Mouse (Mus musculus) retina, embryonic 14.5 days (tissue): ENCODE data around the gene Tmem95.

Source experiments
- DNase-seq: peaks from one replicate; pipeline ENCODE4 v3.0.0-alpha.2; 2015; ENCODE audit warnings: low spot score

The Tmem95 gene

DNA sequence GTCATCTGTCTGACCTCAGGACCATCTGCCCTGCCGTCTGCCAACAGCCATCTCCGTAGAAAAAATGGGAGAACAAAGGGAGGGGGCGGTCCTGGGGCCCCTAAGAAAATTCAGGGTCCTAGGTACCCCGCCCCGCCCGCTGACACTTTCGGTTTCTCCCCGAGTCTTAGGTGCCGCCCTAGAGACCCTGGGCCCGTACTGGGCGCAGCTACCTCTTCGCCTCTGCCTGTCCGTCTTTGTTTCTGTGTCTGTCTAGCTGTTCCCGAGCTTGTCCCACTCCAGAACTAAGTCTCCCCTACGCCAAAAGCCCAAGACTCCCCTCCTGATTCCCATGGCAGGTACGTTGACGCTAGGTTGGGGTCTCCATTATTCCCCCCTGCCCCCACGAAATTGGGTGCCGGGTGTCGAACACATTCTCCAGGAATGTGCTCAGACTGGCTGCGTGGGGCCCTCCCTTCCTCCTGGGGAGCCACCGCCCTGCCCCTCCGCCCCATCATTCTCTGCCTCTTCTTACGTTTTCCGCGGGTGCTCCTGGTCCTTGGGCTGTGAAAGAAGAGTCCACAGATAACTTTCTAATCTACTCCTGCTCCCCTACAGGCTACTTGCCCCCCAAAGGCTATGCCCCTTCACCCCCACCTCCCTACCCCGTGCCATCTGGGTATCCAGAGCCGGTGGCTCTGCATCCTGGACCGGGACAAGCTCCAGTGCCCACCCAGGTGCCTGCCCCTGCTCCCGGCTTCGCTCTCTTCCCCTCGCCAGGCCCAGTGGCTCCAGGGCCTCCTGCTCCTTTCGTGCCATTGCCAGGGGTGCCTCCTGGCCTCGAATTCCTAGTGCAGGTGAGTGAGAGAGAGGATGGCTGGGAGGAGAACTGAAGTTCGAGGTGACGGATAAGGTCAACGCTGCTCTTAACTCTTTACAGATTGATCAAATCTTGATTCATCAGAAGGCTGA is 30.8 kb downstream of the Tmem95 start:
- DNase-seq = no peak

DNA sequence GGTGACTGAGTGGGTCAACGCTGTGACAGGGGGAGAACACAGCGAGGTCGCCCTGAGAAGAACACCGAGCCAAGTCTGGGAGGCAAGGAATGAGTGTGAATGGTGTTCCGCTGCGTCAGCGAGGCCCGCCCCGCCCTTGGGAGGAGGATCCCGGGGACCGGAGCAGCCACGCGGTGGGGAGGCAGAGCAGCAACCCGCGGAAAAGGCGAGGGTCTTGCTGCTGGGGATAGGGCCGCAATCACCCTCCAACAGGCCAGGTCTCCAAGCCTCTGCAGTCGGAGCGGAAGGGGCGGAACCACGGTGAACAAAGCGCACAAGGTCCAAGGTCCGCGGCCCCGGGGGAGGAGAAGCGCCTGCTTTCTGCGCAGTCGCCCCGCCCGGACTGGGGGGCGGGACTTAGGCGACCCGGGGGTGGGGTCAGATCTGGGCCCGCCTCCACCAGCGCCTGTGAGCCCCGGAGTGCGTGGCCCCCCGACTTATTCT is 31.6 kb downstream of the Tmem95 start, which contains the start of gene Plscr3:
Plscr3 (plus strand) TSS at position 179 of the 483 bp plus-strand sequence.
- DNase-seq = peak; percentile 95

GRCm38 (mm10) chr11:69838714-69839104 is 39.1 kb downstream of the Tmem95 start:
- DNase-seq = no peak

DNA sequence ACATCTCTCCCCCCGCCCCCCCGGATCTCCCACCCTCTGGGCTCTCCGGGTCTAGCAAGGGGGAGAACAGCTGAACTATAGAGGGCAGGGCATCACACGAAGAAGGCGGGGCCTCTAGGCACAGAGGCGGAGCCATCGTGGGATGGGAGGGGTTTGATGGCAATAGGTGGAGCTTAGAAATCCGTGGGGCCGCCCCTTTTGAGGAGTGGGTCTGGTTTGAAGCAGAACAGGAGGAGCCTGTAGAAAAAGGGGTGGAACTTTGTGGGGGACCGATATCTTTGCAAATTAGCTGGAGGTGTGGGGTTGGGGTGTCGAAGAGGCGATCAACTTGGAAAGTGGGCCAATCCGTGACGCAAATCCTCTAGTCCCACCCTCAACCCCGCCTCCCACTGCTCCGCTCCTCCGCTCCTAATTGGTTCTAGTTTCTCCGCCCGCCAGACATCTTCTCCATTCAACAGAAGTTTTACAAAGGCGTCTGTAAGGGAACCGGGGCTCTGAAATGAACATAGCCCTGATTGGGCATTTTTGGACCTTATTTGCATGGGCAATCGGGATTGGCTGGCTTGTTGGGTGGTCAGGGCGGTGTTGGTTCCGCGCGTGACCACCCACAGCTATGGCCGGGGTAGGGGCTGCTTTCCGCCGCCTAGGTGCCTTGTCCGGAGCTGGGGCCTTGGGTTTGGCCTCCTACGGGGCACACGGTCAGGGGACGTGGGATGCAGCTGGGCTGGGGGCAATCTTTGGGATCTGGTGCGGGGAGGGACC is 39.7 kb downstream of the Tmem95 start, which contains the start of gene Tmem256:
Tmem256 (plus strand) TSS at position 563 of the 762 bp plus-strand sequence.
- peak; percentile 98 for DNase-seq

DNA sequence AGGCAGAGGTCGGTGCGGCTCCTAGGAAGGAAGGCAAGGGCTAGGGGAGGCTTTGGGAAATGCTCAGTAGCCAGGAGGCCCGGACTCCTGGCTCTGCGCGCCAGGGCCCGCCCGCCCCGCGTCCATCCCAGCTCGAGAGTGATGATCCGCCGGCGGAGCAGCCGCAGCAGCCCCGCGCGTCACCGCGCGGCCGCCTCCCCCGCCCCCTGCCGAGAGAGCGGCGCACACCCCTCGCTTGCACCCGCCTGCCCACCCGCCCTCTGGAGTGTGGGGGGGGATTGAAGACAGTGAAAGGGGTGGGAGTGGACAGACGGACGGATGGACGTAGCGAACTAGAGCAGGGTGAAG is 40.2 kb downstream of the Tmem95 start, which contains the start of gene Nlgn2:
Nlgn2 (minus strand) TSS at position 181 of the 348 bp plus-strand sequence.
- no peak for DNase-seq

DNA sequence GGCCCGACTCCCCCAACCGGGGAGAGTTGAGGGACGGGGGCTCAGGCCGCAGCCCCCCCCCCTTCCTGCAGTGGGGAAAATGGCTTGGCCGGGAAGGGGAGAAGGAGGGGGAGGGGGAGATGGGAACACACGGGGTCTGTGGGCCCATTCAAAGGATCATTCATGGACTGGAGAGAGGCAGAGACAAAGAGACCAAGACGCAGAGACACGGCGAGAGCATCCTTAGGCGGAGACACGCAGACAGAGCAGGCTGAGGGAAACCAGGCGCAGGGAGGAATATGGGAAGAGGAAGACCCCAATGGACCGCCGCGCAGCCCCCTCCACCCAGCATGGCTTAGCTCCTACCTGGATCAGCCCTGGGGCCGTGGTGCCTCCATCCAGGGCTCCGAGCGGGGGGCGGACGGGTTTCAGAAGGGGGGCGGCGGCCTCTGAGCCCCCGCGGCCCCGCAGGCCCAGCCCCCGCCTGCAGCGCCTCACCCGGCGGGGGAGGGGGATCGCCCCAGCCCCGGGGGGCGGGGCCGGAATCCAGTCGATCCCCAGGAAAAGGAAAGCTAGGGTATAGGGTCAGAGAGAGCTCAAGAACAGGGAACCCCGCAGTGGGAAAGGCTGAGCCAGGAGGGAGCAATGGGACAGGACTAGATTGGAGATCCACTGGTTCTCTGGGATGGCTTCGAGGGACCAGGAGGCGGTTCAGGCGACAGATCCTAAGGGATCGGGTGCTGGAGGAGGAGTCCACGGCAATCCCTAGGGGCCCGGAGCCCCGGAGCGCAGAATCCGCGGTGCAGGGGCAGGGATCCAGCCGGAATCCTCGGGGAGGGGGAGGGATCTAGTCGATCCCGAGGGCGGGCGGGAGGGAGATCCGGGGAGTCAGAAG is 40.9 kb downstream of the Tmem95 start:
- DNase-seq = peak; percentile 45

DNA sequence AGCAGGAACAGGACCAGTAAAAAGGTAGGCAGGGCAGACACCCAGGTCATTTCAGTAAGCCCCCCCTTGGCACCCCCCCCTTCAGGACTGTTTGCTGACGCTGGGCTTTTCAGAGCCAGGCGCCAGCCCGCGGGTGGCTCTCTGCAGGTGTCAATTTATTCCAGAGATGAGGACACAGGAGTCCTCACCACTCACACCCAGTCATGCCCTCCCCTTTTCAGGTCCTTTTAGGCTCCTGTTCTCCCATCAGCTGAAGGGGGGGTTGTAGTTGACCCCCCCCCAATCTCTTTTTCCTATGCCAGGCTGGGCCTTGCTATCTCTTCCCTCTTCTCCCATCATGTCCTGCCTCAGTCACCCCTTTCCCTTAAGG is 41.9 kb downstream of the Tmem95 start:
- no peak for DNase-seq

- DNase-seq = peak; percentile 68
Measured at GRCm38 (mm10) chr11:69835326-69835965, 42.4 kb downstream of the Tmem95 start.

GRCm38 (mm10) chr11:69834001-69834549 is 43.7 kb downstream of the Tmem95 start:
- peak; percentile 40 for DNase-seq

DNA sequence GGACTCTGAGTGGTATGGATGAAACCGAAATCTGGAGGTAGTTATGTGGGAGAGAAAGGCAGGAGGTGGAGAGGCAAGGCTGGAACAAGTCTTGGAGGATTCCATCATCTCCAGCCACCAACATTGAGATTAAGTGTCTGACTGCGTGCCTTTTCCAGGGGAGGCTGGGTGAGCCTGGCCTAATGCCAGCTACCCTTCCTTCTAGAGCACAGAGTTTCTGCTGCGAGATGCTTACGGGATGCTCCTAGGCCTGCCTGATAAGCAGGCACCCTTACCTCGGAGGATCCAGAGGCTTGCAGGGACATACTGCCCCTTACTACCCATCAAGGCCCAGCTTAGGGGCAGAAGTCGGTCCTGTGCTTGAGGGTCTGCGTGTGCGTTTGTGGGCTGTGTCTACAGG is 44.3 kb downstream of the Tmem95 start:
- DNase-seq = no peak

GRCm38 (mm10) chr11:69828832-69829231 is 49.0 kb downstream of the Tmem95 start:
- peak; percentile 70 for DNase-seq
